Mouse (Mus musculus) heart, embryonic 16.5 days (tissue): ENCODE results near the gene Insc. TPM values are rescaled to one million over a fixed set of nuclear protein-coding genes. Genes with fewer than 3 reads are reported as not detected.
A peak's percentile ranks its signal among the peaks of the same experiment; 100 is the strongest.
"Not testable (repeated sequence)": the region's sequence is repeated elsewhere in the genome, so short reads cannot be mapped to it uniquely, and the experiment has no call there.

Experiments
- ATAC-seq: fragments of 200-750 bp; cut with Nextera tagmentation; replicated peaks from 2 replicates; pipeline ENCODE4 v1.8.0; 2017; ENCODE audit warnings: moderate number of reproducible peaks; ENCODE audit not compliant: insufficient read depth, low FRiP score; ENCODE audit errors: extremely low read depth
- H3K27ac ChIP-seq: fragments of 300-500 bp; sonication (generic); 2 replicates; pipeline ENCODE4 v1.5.1; 2014; ENCODE audit warnings: mild to moderate bottlenecking, low read length, control low read depth, moderate library complexity
- H3K27me3 ChIP-seq: fragments of 300-500 bp; sonication (generic); 2 replicates; pipeline ENCODE4 v1.6.1; 2014; ENCODE audit warnings: low read length, mixed read lengths; ENCODE audit not compliant: control insufficient read depth, insufficient read depth
- H3K36me3 ChIP-seq: fragments of 300-500 bp; sonication (generic); 2 replicates; pipeline ENCODE4 v1.6.1; 2014; ENCODE audit not compliant: control insufficient read depth, insufficient read depth
- H3K4me1 ChIP-seq: fragments of 300-500 bp; sonication (generic); 2 replicates; pipeline ENCODE4 v1.6.1; 2014; ENCODE audit warnings: low read length, mixed read lengths; ENCODE audit not compliant: control insufficient read depth, insufficient read depth
- H3K4me2 ChIP-seq: fragments of 300-500 bp; sonication (generic); 2 replicates; pipeline ENCODE4 v1.6.1; 2014; ENCODE audit warnings: low read depth, mild to moderate bottlenecking, control low read depth, low read length
- H3K4me3 ChIP-seq: fragments of 300-500 bp; sonication (generic); 2 replicates; pipeline ENCODE4 v1.5.1; 2014; ENCODE audit warnings: mild to moderate bottlenecking, control low read depth, low read length
- H3K9ac ChIP-seq: fragments of 300-500 bp; sonication (generic); 2 replicates; pipeline ENCODE4 v1.6.1; 2014; ENCODE audit warnings: low read length, control low read depth
- H3K9me3 ChIP-seq: fragments of 300-500 bp; sonication (generic); replicated peaks from 2 replicates; pipeline ENCODE4 v1.6.1; 2016; ENCODE audit warnings: low read length; ENCODE audit not compliant: control insufficient read depth
- WGBS: fragments of 180-500 bp; shearing (Covaris S2); extraction: QIAGEN DNeasy Blood & Tissue Kit; methylation state at CpG from one replicate; pipeline ENCODE4 v1.1.7; 2014; 5-methylcytosine and 5-hydroxymethylcytosine counted together
- polyA plus RNA-seq: library from polyadenylated mRNA; unstranded; fragments of >200 nt; fragmentation: Nextera tagmentation; extraction: Ambion mirVana; gene quantifications from 2 replicates; pipeline ENCODE4 v1.2.1, GENCODE M21; 2015

Insc gene
- polyA plus RNA-seq: 6.1 and 6.7 TPM in 2 replicates

DNA sequence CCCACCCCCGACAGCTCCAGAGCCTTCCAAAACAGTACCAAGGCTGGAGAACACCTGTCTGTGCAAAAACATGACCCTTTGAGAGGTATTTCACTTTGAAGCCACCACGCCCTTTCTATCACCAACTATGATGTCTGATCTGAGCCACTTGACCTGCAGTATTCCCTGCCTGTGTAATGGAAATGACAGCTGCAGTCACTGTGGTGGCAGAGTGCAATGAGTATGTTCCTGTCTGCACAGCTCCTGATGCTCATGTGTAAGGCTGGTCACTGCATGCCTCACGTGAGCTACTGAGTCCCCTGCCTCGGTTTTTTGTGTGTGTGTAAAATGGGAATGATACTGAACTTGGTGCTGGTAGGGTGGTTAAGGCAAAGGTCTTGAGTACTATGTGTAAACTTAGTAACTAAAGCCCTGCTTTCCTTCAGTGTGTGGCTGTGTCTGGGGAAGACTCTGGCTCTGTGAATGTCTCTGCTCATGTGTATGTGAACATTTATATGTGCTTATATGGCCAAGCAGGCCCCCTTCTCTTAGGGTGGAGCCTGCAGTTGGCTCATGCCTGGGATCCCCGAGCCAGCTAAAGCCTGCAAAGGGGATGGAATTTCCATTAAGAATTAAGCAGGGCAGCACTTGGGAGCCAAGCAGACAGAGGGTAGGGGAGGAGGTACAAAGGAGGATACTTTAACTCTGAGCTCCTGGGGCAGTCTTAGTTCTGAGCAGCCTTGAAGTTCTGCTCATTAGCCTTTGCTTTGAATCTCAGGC, at the start of gene Insc:
Gene Insc (plus strand): TSS at position 673 of the 759 bp plus-strand sequence.
- H3K4me3 ChIP-seq: no peak within 1 kb of the TSS
- H3K36me3 ChIP-seq: no peaks in the 10 kb centered on the region
- no peak within 1 kb of the TSS for H3K9ac ChIP-seq
- no peak within 1 kb of the TSS for H3K4me2 ChIP-seq
- no peaks in the 10 kb centered on the region for H3K9me3 ChIP-seq
- ATAC-seq: no peak
- no peak within 1 kb of the TSS for H3K27ac ChIP-seq
- H3K27me3 ChIP-seq: 0 out of 2 replicates have a peak, but pooled peaks cover 4% of the 10 kb centered on the region
- 61% methylated on average over 5 of the region's 5 CpGs for WGBS
- H3K4me1 ChIP-seq: peaks cover 5% of the 10 kb centered on the region; the same call in 1 of the 2 replicates

- Histone ChIP-seq H3K27me3 (no peaks in the 10 kb centered on the region; the same call in 1 of the 2 replicates), H3K4me2 (no peak overlapping the region), H3K4me3 (no peak overlapping the region), H3K4me1 (no peaks in the 10 kb centered on the region), H3K9ac (no peak overlapping the region), H3K27ac (no peak overlapping the region), H3K36me3 (no peaks in the 10 kb centered on the region), H3K9me3 (no peaks in the 10 kb centered on the region)
- WGBS: 33% methylated on average over 2 of the region's 2 CpGs
- no peak for ATAC-seq
Measured at GRCm38 (mm10) chr7:114700871-114701270, 42.6 kb upstream of the Insc start.

DNA sequence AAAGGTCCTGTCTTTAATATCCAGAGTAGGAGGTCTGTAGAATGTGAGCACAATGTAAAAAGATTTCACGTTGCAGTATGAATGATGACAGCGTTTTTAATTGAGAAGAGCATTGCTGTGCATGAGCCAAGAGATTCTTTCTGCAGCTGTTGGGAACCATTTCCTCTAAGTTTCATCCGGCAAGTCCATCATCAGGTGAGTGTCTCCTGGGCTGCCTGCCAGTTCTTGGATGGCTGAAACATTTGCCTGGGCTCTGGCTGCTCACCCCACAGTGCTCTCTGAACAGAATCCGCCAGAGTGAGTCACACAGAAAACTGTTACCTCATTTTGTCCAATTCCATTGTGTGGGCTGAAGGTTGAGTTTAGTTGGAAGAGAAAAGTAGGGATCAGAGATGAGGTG, 36.8 kb upstream of the Insc start:
- Histone ChIP-seq H3K4me3 (no peak overlapping the region), H3K36me3 (no peaks in the 10 kb centered on the region), H3K4me2 (no peak overlapping the region), H3K9me3 (no peaks in the 10 kb centered on the region), H3K27ac (no peak overlapping the region), H3K4me1 (no peaks in the 10 kb centered on the region), H3K27me3 (no peaks in the 10 kb centered on the region; the same call in 1 of the 2 replicates), H3K9ac (no peak overlapping the region)
- 62% methylated on average over 4 of the region's 4 CpGs for WGBS
- no peak for ATAC-seq

- 70% methylated on average over 1 of the region's 1 CpGs for WGBS
- Histone ChIP-seq H3K9ac (no peak overlapping the region), H3K4me3 (no peak overlapping the region), H3K27ac (no peak overlapping the region), H3K9me3 (no peaks in the 10 kb centered on the region), H3K36me3 (no peaks in the 10 kb centered on the region), H3K4me1 (no peaks in the 10 kb centered on the region), H3K27me3 (no peaks in the 10 kb centered on the region; the same call in 1 of the 2 replicates), H3K4me2 (no peak overlapping the region)
- no peak for ATAC-seq
Measured at GRCm38 (mm10) chr7:114707398-114707797, 36.1 kb upstream of the Insc start.

- Histone ChIP-seq H3K9ac (no peak overlapping the region), H3K36me3 (no peaks in the 10 kb centered on the region), H3K4me2 (no peak overlapping the region), H3K27ac (no peak overlapping the region), H3K27me3 (no peaks in the 10 kb centered on the region), H3K4me3 (no peak overlapping the region), H3K9me3 (peaks cover 2% of the 10 kb centered on the region; the same call in 1 of the 2 replicates), H3K4me1 (no peaks in the 10 kb centered on the region)
- ATAC-seq: no peak
- 80% methylated on average over 2 of the region's 2 CpGs for WGBS
Measured at GRCm38 (mm10) chr7:114710419-114710818, 33.1 kb upstream of the Insc start.

GRCm38 (mm10) chr7:114712523-114712922, 31.0 kb upstream of the Insc start:
- Histone ChIP-seq H3K27ac (no peak overlapping the region), H3K9ac (no peak overlapping the region), H3K9me3 (peaks cover 2% of the 10 kb centered on the region; the same call in 1 of the 2 replicates), H3K4me1 (no peaks in the 10 kb centered on the region), H3K27me3 (peaks cover 11% of the 10 kb centered on the region), H3K4me2 (no peak overlapping the region), H3K36me3 (no peaks in the 10 kb centered on the region), H3K4me3 (no peak overlapping the region)
- WGBS: 62% methylated on average over 1 of the region's 1 CpGs
- no peak for ATAC-seq

DNA sequence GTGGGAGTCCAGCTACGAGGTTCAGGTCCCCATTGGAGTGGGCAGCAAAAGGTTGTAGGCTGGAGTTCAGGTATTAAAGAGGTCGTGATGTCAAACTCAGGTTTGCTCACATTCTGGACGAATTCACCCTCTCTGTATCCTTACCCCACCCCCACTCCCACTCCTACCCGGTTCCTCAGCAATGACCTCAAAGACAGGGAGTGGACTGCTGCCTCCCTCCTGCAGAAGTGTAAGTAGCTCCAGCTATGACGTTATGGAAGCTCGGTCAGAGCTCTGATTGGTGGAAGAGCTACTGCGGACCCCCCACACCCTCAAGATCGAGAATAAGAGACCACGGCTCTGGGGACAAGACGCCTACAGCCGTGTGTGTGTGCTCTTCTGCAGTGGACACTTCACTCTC, 25.2 kb upstream of the Insc start, which contains the start of gene Calcb:
Gene Calcb (plus strand): TSS at position 344 of the 400 bp plus-strand sequence.
- Histone ChIP-seq H3K36me3 (no peaks in the 10 kb centered on the region), H3K4me2 (peak within 1 kb of the TSS; percentile 63), H3K4me1 (peaks cover 11% of the 10 kb centered on the region), H3K9me3 (peaks cover under 1% of the 10 kb centered on the region; the same call in 1 of the 2 replicates), H3K27ac (no peak within 1 kb of the TSS), H3K9ac (peak within 1 kb of the TSS; percentile 8; the same call in 1 of the 2 replicates), H3K27me3 (peaks cover 43% of the 10 kb centered on the region), H3K4me3 (peak within 1 kb of the TSS; percentile 26)
- ATAC-seq: no peak
- 8% methylated on average over 11 of the region's 11 CpGs for WGBS

DNA sequence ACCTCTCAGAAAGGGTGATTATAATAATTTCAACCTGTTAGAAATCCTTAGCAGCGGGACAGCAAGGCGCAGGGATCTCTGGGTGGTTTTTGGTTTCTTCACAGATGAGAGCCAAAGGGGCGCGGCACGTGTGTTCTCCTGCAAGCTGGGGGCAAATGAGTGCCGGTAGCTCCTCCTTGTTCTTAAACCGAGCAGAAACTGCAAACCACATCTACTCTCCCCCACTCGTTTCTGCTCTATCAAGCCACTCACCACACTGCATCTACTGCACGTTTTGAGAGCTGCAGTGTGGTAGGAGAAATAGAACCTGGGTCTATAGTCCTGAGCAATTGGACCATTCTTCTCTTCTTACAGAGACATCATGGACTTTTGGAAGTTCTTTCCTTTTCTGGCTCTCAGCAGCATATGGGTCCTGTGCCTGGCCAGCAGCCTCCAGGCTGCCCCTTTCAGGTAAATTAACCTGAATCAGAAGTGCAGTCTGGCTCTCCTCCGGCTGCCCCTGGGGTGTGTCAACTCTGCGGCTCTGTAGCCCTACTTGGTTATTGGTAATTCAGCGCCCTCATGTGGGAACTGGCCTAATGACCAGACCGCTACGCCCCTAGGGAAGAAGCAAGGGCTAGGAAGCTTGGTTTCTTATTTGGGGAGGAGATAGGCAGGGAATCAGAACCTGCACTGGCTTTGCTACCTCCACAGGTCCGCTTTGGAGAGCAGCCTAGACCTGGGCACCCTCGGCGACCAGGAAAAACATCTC, 23.9 kb upstream of the Insc start:
- peak overlapping the region; percentile 63 for H3K4me2 ChIP-seq
- peak overlapping the region; percentile 8; the same call in 1 of the 2 replicates for H3K9ac ChIP-seq
- 0 out of 2 replicates have a peak, but pooled peaks have one; percentile 45 for ATAC-seq
- H3K36me3 ChIP-seq: no peaks in the 10 kb centered on the region
- peaks cover 11% of the 10 kb centered on the region for H3K4me1 ChIP-seq
- H3K4me3 ChIP-seq: peak overlapping the region; percentile 24
- WGBS: 2% methylated on average over 17 of the region's 17 CpGs
- no peaks in the 10 kb centered on the region for H3K9me3 ChIP-seq
- H3K27ac ChIP-seq: no peak overlapping the region
- H3K27me3 ChIP-seq: peaks cover 43% of the 10 kb centered on the region

DNA sequence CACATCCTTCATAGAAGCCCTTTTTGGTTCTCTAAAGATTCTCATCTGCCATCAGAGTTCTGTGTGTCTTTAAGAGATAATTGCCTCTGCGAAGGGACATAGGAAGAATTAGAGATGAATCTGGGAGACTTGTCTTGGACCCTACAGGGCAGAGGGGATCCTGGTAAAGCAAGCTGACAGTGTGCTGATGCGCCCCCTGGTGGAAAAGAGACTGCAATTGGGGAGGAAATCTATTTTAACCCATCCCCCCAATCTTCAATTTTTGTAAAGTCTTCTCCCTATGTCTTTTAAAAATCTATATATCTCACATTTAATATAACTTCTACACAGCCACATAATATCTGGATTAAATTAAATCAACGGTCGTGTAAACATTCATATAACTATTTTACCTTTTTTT, 13.8 kb upstream of the Insc start:
- not testable (repeated sequence) for H3K4me3 ChIP-seq, H3K27ac ChIP-seq, H3K4me2 ChIP-seq, H3K9me3 ChIP-seq, H3K9ac ChIP-seq, ATAC-seq, H3K36me3 ChIP-seq, H3K4me1 ChIP-seq, H3K27me3 ChIP-seq
- 58% methylated on average over 4 of the region's 4 CpGs for WGBS
